Mouse (Mus musculus): ENCODE results near the gene E330034G19Rik. TPM values are rescaled to one million over a fixed set of nuclear protein-coding genes. Genes with fewer than 3 reads are reported as not detected.
A peak's percentile ranks its signal among the peaks of the same experiment; 100 is the strongest.
"Not testable (repeated sequence)": the region's sequence is repeated elsewhere in the genome, so short reads cannot be mapped to it uniquely, and the experiment has no call there.

The E330034G19Rik gene
- total RNA-seq, 2 experiments from 2014 or later: not detected

GRCm38 (mm10) chr14:24311110-24311509 lies 18.1 kb downstream of the E330034G19Rik start:
- peak; percentile 76 to 82 for DNase-seq (ENCODE audit: low spot score in 2 of 2)

GRCm38 (mm10) chr14:24347007-24347406 lies 54.0 kb downstream of the E330034G19Rik start:
- DNase-seq (ENCODE audit: low spot score in 2 of 2): not testable (repeated sequence)

- DNase-seq (ENCODE audit: low spot score in 2 of 2): peak; percentile 43 to 45
Observed at GRCm38 (mm10) chr14:24358295-24358951, 65.4 kb downstream of the E330034G19Rik start.

Other genes starting within 250 kb of the E330034G19Rik start
- 10 to 100 TPM; 62.2 to 66.0 TPM for gene Dlg5, start 47.3 kb upstream of the E330034G19Rik start, total RNA-seq (2021)
- 10 to 100 TPM; 31.6 to 36.2 TPM for gene Polr3a, start 193.8 kb downstream of the E330034G19Rik start, total RNA-seq (2021)
- gene Rps24, start 193.9 kb downstream of the E330034G19Rik start, total RNA-seq (2021): 1,000 to 10,000 TPM in 1 of 2 experiments, 100 to 1,000 TPM in 1; 950 to 1,065 TPM

Data from layer of hippocampus, postnatal 10 days (tissue).